In the genomic region with DNA sequence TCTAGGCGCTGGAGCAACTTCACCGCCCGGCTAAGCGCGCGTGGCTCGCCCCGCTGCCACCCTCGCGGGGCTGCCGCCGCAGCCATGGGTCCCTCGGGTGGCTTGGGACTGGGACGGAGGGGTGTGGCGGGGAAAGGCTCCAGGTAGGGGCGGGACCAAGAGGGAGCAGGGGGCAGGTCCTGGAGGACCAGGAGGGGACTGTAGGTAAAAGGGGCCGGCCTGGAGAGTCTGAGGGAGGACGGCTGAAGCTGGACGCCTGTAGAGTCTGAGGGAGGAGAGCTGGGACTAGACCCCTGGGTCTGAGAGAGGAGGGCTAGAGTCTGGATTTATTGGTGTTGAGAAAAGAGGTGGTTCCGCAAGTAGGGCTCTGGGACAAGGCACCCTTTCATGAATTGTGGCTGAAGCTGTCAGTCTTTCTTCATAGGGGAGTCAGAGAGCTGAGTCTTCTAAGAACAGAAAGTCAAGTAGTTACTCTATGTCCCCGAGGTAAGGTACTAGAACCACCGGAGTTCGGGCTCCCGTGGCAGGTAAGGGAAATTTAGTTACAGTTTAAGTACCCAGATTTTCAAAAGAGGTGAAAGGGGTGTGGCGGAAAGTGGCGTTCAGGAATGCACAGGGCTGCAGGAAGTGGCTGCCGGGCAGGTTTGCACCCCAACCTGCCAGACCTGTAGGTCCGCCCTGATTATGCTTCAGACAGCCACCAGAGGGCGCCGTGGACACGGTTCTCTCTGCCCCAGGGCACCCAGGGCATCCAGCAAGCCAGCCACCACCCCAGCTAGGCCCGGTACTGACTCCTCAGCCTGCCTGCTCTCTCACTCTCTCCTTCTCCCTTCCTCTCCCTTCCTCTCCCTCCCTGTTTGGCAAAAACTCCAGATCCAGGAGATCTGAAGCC, we compare ENCODE assay signal across 9 mouse cellular contexts. TPM values are rescaled to one million over a fixed set of nuclear protein-coding genes. Genes with fewer than 3 reads are reported as not detected.
DNase-seq lines count a peak whose midpoint lies in the region; ATAC-seq and TF ChIP-seq lines count a peak whose summit lies in the region.
"Had no signal": no experiment of that assay in that cellular context is flagged by ENCODE, and none has a peak within 500 bp of the region (broad histone marks: within the 10 kb centered on the region; RNA-seq: fewer than 3 reads in every experiment).

A gene (minus strand): TSS at position 113 of the 892 bp plus-strand sequence.

- no peaks in the 10 kb centered on the region for H3K36me3 ChIP-seq in C2C12 (ENCODE audit: control insufficient read depth, insufficient read depth)
- no peaks in the 10 kb centered on the region for H3K36me3 ChIP-seq in embryonic facial prominence, embryonic 10.5 days (replicated peaks)

- H3K9me3 ChIP-seq in embryonic facial prominence, embryonic 10.5 days: no peaks in the 10 kb centered on the region

- peaks cover 8% of the 10 kb centered on the region; the same call in 1 of the 2 replicates for H3K4me1 ChIP-seq in embryonic facial prominence, embryonic 10.5 days
- H3K4me1 ChIP-seq in olfactory bulb, adult 2 months (ENCODE audit: control insufficient read depth, insufficient read depth, low read length): no peaks in the 10 kb centered on the region

- no peak within 1 kb of the TSS for H3K4me3 ChIP-seq in C2C12 (ENCODE audit: insufficient read depth, poor library complexity, severe bottlenecking)
- peak within 1 kb of the TSS; percentile 45 for H3K4me3 ChIP-seq in embryonic facial prominence, embryonic 10.5 days
- no peak within 1 kb of the TSS for H3K4me3 ChIP-seq in olfactory bulb, adult 2 months (ENCODE audit: insufficient read depth, low read depth, low read length)

- peak; percentile 95 for TF ChIP-seq CTCF in C2C12 (IDR thresholded peaks at IDR 0.05; ENCODE audit: control insufficient read depth, insufficient read depth, insufficient read length)
- TF ChIP-seq CTCF in olfactory bulb, adult 2 months (IDR thresholded peaks at IDR 0.05; ENCODE audit: insufficient read depth, low read depth, low read length): peak; percentile 89

- no peaks in the 10 kb centered on the region for H3K79me3 ChIP-seq in C2C12 (ENCODE audit: low read depth)

- peak; percentile 84 for DNase-seq in embryonic facial prominence, embryonic 10.5 days (ENCODE audit: low spot score)
- DNase-seq in heart, adult 8-10 months (ENCODE audit: low spot score): peak; percentile 72
- DNase-seq in kidney, adult 8-10 months: peak; percentile 91 to 92
- peak; percentile 92 to 94 for DNase-seq in lung, adult 18-20 months
- DNase-seq in thymus, postnatal 14 days: peak; percentile 91

- H3K27me3 ChIP-seq in C2C12 (ENCODE audit: control insufficient read depth, insufficient read depth, insufficient read length): peaks cover 13% of the 10 kb centered on the region
- H3K27me3 ChIP-seq in embryonic facial prominence, embryonic 10.5 days (replicated peaks; ENCODE audit: low read depth, poor library complexity, severe bottlenecking): peaks cover 33% of the 10 kb centered on the region

- H3K79me2 ChIP-seq in C2C12 (ENCODE audit: control insufficient read depth, insufficient read depth): no peaks in the 10 kb centered on the region

- 3% methylated on average over 32 of the region's 32 CpGs for WGBS in embryonic facial prominence, embryonic 10.5 days
- WGBS in olfactory bulb, adult 2 months: 3% methylated on average over 32 of the region's 32 CpGs

- TF ChIP-seq POLR2A in olfactory bulb, adult 2 months (IDR thresholded peaks at IDR 0.05; ENCODE audit: insufficient read depth, low read depth, low read length): no peak

- H3ac ChIP-seq in C2C12 (ENCODE audit: control insufficient read depth, insufficient read length, low read depth): no peak within 1 kb of the TSS

- peak; percentile 96 for ATAC-seq in activated CD4-positive, CD25-positive, alpha-beta regulatory T cell, adult 4 months

- no peak within 1 kb of the TSS for H3K27ac ChIP-seq in embryonic facial prominence, embryonic 10.5 days (replicated peaks)
- no peak within 1 kb of the TSS for H3K27ac ChIP-seq in olfactory bulb, adult 2 months (ENCODE audit: insufficient read depth, low read depth, low read length)

TF ChIP-seq in C2C12, 6 proteins besides CTCF, POLR2A, EP300 and RAD21:
- no peak for TF ChIP-seq MAX (IDR thresholded peaks at IDR 0.05)
- TF ChIP-seq CEBPB (IDR thresholded peaks at IDR 0.05; ENCODE audit: low read depth): no peak

RNA-seq across cellular contexts. Expression of the gene that starts here (rescaled TPM):
- not detected for polyA plus RNA-seq in C2C12 (2012; fragmentation: generic; extraction: Trizol)
- not detected for polyA plus RNA-seq in activated CD4-positive, CD25-positive, alpha-beta regulatory T cell, adult 4 months (2017; shearing (Covaris generic))
- 1.9 and 2.9 TPM in 2 replicates for polyA plus RNA-seq in embryonic facial prominence, embryonic 10.5 days (2016; fragmentation: Nextera tagmentation; extraction: Ambion mirVana)
- under 1 TPM in 2 of 4 experiments, not detected in 2; 0.37 to 0.76 TPM for total RNA-seq in heart, adult 8-10 months (2022)
- not detected in 2 replicates for polyA plus RNA-seq in olfactory bulb, adult 2 months (2012; ENCODE audit: insufficient read depth, insufficient read length, low replicate concordance, missing spikeins)
- total RNA-seq: layer of hippocampus, adult 8-10 months had no signal

Comparison
In these comparisons a context has a peak if more than half of its experiments do, and no peak if none do; other contexts are left out.
1. Peak in ATAC-seq in activated CD4-positive, CD25-positive, alpha-beta regulatory T cell, adult 4 months; RNA of the gene not detected or under 1 TPM.
2. Peak in DNase-seq in heart, adult 8-10 months; RNA of the gene not detected or under 1 TPM.